Mouse (Mus musculus) cerebellum, adult 2 months (tissue): ENCODE results near the gene Coro1c. TPM values are rescaled to one million over a fixed set of nuclear protein-coding genes. Genes with fewer than 3 reads are reported as not detected.
"Not testable (repeated sequence)": the region's sequence is repeated elsewhere in the genome, so short reads cannot be mapped to it uniquely, and the experiment has no call there.

Source experiments
- DNase-seq, 2 experiments: peaks; one replicate each; pipeline ENCODE4 v3.0.0; 2021
- H3K27ac ChIP-seq: fragments of 200-500 bp; 2 replicates; pipeline ENCODE4 v1.5.1; 2012; ENCODE audit warnings: low read length, control low read depth, inconsistent platforms; ENCODE audit not compliant: insufficient read depth
- H3K27me3 ChIP-seq: fragments of 200-500 bp; 2 replicates; pipeline ENCODE4 v1.6.1; 2012; ENCODE audit warnings: inconsistent platforms, mild to moderate bottlenecking, low read length, moderate library complexity; ENCODE audit not compliant: control insufficient read depth, insufficient read depth
- H3K4me1 ChIP-seq: fragments of 200-500 bp; 2 replicates; pipeline ENCODE4 v1.6.1; 2011; ENCODE audit warnings: low read length; ENCODE audit not compliant: control insufficient read depth, insufficient read depth
- H3K4me3 ChIP-seq: fragments of 200-500 bp; replicated peaks from 2 replicates; pipeline ENCODE3; 2011; ENCODE audit warnings: mild to moderate bottlenecking, low read depth, low read length, control low read depth; ENCODE audit not compliant: insufficient read depth
- CTCF ChIP-seq: fragments of 200-500 bp; IDR thresholded peaks from 2 replicates; pipeline ENCODE4 v1.5.1; 2011; ENCODE audit warnings: low read depth, mild to moderate bottlenecking, control low read depth, low read length, moderate library complexity, borderline replicate concordance; ENCODE audit not compliant: insufficient read depth
- POLR2A ChIP-seq: fragments of 200-500 bp; IDR thresholded peaks from 2 replicates; pipeline ENCODE4 v1.6.1; 2011; ENCODE audit warnings: low read length, control low read depth, borderline replicate concordance; ENCODE audit not compliant: insufficient read depth
- WGBS: fragments of 180-500 bp; shearing (Covaris S2); methylation state at CpG from one replicate; pipeline ENCODE4 v1.1.7; 2018; 5-methylcytosine and 5-hydroxymethylcytosine counted together
- polyA plus RNA-seq: library from polyadenylated mRNA; depleted of rRNA; stranded (reverse); fragments of >200 nt; gene quantifications from 2 replicates; pipeline ENCODE4 v1.2.3, GENCODE M21; 2012

Gene Coro1c
- polyA plus RNA-seq, 1 experiment = 90.2 TPM

DNA sequence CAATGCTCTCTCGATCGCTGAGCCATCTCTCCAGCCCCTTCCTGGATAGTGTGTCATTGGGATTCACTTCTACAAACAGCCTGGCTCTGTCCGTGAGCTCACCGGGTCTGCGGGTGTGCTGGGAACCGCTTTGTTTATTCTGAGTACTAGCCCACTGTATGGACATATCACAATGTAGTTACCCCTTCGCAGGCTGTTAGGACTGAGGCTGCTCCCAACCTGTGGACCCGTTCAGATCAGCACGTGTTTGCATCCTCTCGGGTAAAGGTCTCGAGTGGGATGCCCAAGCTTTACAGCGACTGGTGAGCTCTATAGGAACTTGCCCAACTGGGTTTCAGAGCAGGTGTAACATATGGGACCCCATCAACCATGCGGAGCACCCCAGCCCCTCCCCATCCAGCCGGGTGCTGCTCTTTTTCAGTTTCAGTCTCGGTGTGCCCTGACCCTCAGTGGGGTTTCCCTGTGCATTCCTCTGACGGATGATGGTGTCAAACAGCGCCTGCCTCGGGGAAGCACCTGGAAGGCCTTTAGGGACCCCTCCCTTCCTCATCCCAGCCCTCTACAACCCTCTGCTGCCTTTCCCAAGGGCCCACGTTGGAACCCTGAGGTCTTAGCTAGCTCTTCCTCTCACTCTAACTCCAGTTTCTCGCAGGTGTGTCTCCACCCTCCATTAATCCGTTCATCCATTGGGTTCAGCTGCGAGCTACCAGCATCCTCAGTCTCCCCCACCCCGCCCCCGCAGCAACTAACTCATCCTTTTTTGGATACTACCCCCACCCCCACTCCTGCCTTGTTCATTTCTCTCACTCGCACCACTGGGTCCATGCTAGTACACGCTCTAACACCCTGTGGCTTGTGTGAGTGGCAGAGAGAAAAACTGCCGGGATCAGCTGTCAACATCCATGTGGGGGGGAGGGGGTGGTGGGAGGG lies 94.2 kb downstream of the Coro1c start:
- DNase-seq = no peak
- Histone ChIP-seq H3K27ac (no peak overlapping the region), H3K4me1 (no peaks in the 10 kb centered on the region), H3K27me3 (no peaks in the 10 kb centered on the region), H3K4me3 (no peak overlapping the region)
- 35% methylated on average over 27 of the region's 27 CpGs for WGBS
- TF ChIP-seq POLR2A (no peak), CTCF (no peak)

DNA sequence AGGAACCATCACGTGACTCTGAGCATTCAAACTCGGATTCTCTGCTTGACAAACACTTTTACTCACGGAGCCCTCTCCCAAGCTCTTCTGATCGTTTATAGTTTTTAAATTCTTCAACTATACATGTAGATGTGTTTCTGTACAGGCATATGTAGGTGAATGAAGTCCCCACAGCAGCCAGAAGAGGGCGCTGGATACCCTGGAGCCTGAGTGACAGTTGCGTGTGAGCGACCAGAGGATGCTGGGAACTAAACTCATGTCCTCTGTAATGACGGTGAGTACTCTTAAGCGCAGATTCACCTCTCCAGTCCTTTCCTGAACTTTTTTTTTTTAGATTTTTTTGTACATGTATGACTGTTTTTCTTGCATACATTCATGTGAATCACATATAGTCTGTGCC lies 95.0 kb downstream of the Coro1c start:
- H3K4me1 ChIP-seq = no peaks in the 10 kb centered on the region
- no peak overlapping the region for H3K27ac ChIP-seq
- no peaks in the 10 kb centered on the region for H3K27me3 ChIP-seq
- no peak for DNase-seq
- TF ChIP-seq CTCF (peak; percentile 13; the same call in 1 of the 2 replicates), POLR2A (no peak)
- 24% methylated on average over 9 of the region's 9 CpGs for WGBS
- no peak overlapping the region for H3K4me3 ChIP-seq

DNA sequence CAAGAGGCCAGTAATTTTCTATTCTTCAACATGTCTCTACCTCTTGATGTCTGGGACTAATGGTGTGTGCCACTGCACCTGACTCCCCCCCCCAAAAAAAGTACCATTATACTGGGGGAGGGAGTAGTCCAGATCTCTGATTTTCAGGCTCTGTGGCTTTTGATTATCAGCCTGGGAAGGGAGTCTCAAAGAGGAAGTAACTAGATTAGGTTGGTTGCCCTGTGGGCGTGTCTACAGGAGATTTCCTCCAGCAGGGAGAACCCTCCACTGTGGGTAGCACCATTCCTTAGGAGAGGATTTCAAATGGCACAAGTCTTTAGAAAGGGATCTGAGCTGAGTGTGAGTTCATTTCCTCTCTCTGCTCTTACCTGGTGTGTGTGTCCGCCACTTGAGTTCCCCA lies 95.9 kb downstream of the Coro1c start:
- no peak overlapping the region for H3K4me3 ChIP-seq
- DNase-seq = no peak
- TF ChIP-seq CTCF (no peak), POLR2A (no peak)
- H3K4me1 ChIP-seq = no peaks in the 10 kb centered on the region
- H3K27me3 ChIP-seq = no peaks in the 10 kb centered on the region
- WGBS = 93% methylated on average over 2 of the region's 2 CpGs
- no peak overlapping the region for H3K27ac ChIP-seq

- TF ChIP-seq CTCF = peak; percentile 16; the same call in 1 of the 2 replicates
- WGBS = 21% methylated on average over 11 of the region's 12 CpGs
- not testable (repeated sequence) for DNase-seq, H3K27me3 ChIP-seq, H3K4me1 ChIP-seq, H3K4me3 ChIP-seq, H3K27ac ChIP-seq
Measured at GRCm38 (mm10) chr5:113811824-113812420, 96.6 kb downstream of the Coro1c start.

GRCm38 (mm10) chr5:113810111-113810510 lies 98.4 kb downstream of the Coro1c start:
- TF ChIP-seq POLR2A (no peak), CTCF (no peak)
- no peaks in the 10 kb centered on the region for H3K27me3 ChIP-seq
- WGBS = 93% methylated on average over 4 of the region's 4 CpGs

DNA sequence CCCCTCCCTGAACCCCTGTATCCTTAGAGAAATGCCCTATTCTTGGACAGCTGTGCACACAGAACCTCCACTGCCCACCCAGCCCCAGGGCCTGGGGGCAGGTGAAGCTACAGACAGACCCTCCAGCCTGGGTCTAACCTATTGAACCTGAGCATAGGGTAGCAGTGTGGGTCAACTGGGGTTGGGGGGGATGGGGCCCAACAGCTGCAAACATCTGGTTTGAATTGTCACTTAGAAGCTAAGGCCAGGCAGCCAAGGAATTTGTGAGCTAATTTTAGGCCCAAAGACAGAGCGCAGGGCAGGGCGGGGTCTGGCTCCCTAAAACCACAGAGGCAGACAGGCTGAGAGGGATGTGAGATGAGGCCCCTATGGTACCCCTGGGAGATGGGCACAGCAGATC lies 100.4 kb downstream of the Coro1c start:
- H3K4me3 ChIP-seq = no peak overlapping the region
- no peak for DNase-seq
- TF ChIP-seq POLR2A (no peak), CTCF (no peak)
- no peaks in the 10 kb centered on the region for H3K4me1 ChIP-seq
- WGBS = 98% methylated on average over 2 of the region's 2 CpGs
- no peaks in the 10 kb centered on the region for H3K27me3 ChIP-seq
- no peak overlapping the region for H3K27ac ChIP-seq

More at GRCm38 (mm10) chr5:113810111-113810510, 98.4 kb downstream of the Coro1c start:
- H3K4me3 ChIP-seq = no peak overlapping the region
- no peak for DNase-seq
- H3K27ac ChIP-seq = no peak overlapping the region
- no peaks in the 10 kb centered on the region for H3K4me1 ChIP-seq

GRCm38 (mm10) chr5:113807712-113808111 lies 100.8 kb downstream of the Coro1c start:
- DNase-seq = no peak
- WGBS = 55% methylated on average over 9 of the region's 9 CpGs
- TF ChIP-seq POLR2A (no peak), CTCF (no peak)
- no peaks in the 10 kb centered on the region for H3K4me1 ChIP-seq
- H3K27me3 ChIP-seq = no peaks in the 10 kb centered on the region
- H3K4me3 ChIP-seq = no peak overlapping the region
- H3K27ac ChIP-seq = no peak overlapping the region

GRCm38 (mm10) chr5:113806414-113806813 lies 102.1 kb downstream of the Coro1c start:
- Histone ChIP-seq H3K27me3 (no peaks in the 10 kb centered on the region), H3K4me3 (no peak overlapping the region), H3K27ac (no peak overlapping the region), H3K4me1 (no peaks in the 10 kb centered on the region)
- WGBS = 39% methylated on average over 10 of the region's 10 CpGs
- DNase-seq = no peak
- TF ChIP-seq CTCF = no peak
- TF ChIP-seq POLR2A = no peak
